Mouse (Mus musculus) bone marrow macrophage, adult 2 months (primary cell): ENCODE data around the gene Cd4.

Source experiments
- CTCF ChIP-seq: IDR thresholded peaks from 2 replicates; pipeline ENCODE4 v1.5.1; 2012; ENCODE audit warnings: low read depth, mild to moderate bottlenecking, low read length, moderate library complexity
- POLR2A ChIP-seq: IDR thresholded peaks from 2 replicates; pipeline ENCODE4 v1.6.1; 2012; ENCODE audit warnings: mild to moderate bottlenecking, low read depth, low read length, borderline replicate concordance

- no peak for TF ChIP-seq CTCF
- no peak for TF ChIP-seq POLR2A
These were observed 21.5 kb downstream of the Cd4 start for GRCm38 (mm10) chr6:124866560-124866959.
